Mouse (Mus musculus) T-helper 17 cell (primary cell): ENCODE results near the gene Tiam2.

Experiments used
- in situ Hi-C, 2 experiments: fragments of 300-600 bp; cut with MboI, MseI; formaldehyde crosslinking; loops; 1 replicate in 1 of 2; 2 replicates in 1 of 2; pipeline ENCODE4 v1.15.1; 2025; ENCODE audit warnings: high pct_unique_total_duplicates in 2 of 2

The Tiam2 gene

GRCm38 (mm10) chr17:3448725-3449124 lies 122.4 kb downstream of the Tiam2 start:
- in situ Hi-C loops = loop anchor here (5.0 kb wide), 2 partner anchors 176 to 361 kb away; no protein-coding TSS in a partner anchor

GRCm38 (mm10) chr17:3451077-3451476 lies 124.7 kb downstream of the Tiam2 start:
- in situ Hi-C loops = loop anchor here in 1 of 2 experiments (5.0 kb wide), 1 partner anchor 56 kb away; no protein-coding TSS in a partner anchor

- in situ Hi-C loops = loop anchor here in 1 of 2 experiments (5.0 kb wide), 1 partner anchor 55 kb away; no protein-coding TSS in a partner anchor
Measured at GRCm38 (mm10) chr17:3452571-3453311, 126.4 kb downstream of the Tiam2 start.

- in situ Hi-C loops = loop anchor here in 1 of 2 experiments (5.0 kb wide), 1 partner anchor 53 kb away; no protein-coding TSS in a partner anchor
Measured at GRCm38 (mm10) chr17:3453946-3454345, 127.6 kb downstream of the Tiam2 start.

- in situ Hi-C loops = loop anchor here in 1 of 2 experiments (5.0 kb wide), 1 partner anchor 52 kb away; no protein-coding TSS in a partner anchor
Measured at GRCm38 (mm10) chr17:3454850-3455249, 128.5 kb downstream of the Tiam2 start.

- in situ Hi-C loops = no loop called here
Measured at GRCm38 (mm10) chr17:3457914-3458681, 131.7 kb downstream of the Tiam2 start.

GRCm38 (mm10) chr17:3465861-3466260 lies 139.5 kb downstream of the Tiam2 start:
- in situ Hi-C loops = no loop called here

- in situ Hi-C loops = no loop called here
Measured at GRCm38 (mm10) chr17:3466681-3467080, 140.3 kb downstream of the Tiam2 start.

- in situ Hi-C loops = no loop called here
Measured at GRCm38 (mm10) chr17:3467636-3468324, 141.4 kb downstream of the Tiam2 start.

GRCm38 (mm10) chr17:3472018-3472417 lies 145.6 kb downstream of the Tiam2 start:
- in situ Hi-C loops = no loop called here

- in situ Hi-C loops = no loop called here
Measured at GRCm38 (mm10) chr17:3476546-3476945, 150.2 kb downstream of the Tiam2 start.

- in situ Hi-C loops = no loop called here
Measured at GRCm38 (mm10) chr17:3481576-3482575, 155.5 kb downstream of the Tiam2 start.

- in situ Hi-C loops = no loop called here
Measured at GRCm38 (mm10) chr17:3483091-3483490, 156.7 kb downstream of the Tiam2 start.

- in situ Hi-C loops = no loop called here
Measured at GRCm38 (mm10) chr17:3485851-3486250, 159.5 kb downstream of the Tiam2 start.

- in situ Hi-C loops = no loop called here
Measured at GRCm38 (mm10) chr17:3487211-3487610, 160.8 kb downstream of the Tiam2 start.

- in situ Hi-C loops = no loop called here
Measured at GRCm38 (mm10) chr17:3487721-3488601, 161.6 kb downstream of the Tiam2 start.

GRCm38 (mm10) chr17:3490216-3490895 lies 164.0 kb downstream of the Tiam2 start:
- in situ Hi-C loops = no loop called here

- in situ Hi-C loops = no loop called here
Measured at GRCm38 (mm10) chr17:3491065-3491464, 164.7 kb downstream of the Tiam2 start.

GRCm38 (mm10) chr17:3491667-3492066 lies 165.3 kb downstream of the Tiam2 start:
- in situ Hi-C loops = no loop called here
